Mouse (Mus musculus): Measurements from ENCODE around the gene Pde4c.

- TF ChIP-seq POLR2A (IDR thresholded peaks at IDR 0.05; ENCODE audit: extremely low read depth, insufficient read depth, low read length) (no peak), CTCF (IDR thresholded peaks at IDR 0.05; ENCODE audit: low read depth, low read length) (no peak)
These were observed 23.8 kb downstream of the Pde4c start for GRCm38 (mm10) chr8:70747211-70747890.
